Mouse (Mus musculus) stomach, postnatal 0 days (tissue): Measurements from ENCODE around the gene Gm38431.

Experiments
- CTCF ChIP-seq: IDR thresholded peaks from 2 replicates; pipeline ENCODE4 v1.5.1; 2016; ENCODE audit warnings: antibody characterized with exemption, low read depth, mild to moderate bottlenecking, moderate library complexity
- EP300 ChIP-seq: optimal IDR thresholded peaks from 2 replicates; pipeline ENCODE3; 2016; ENCODE audit warnings: antibody characterized with exemption

DNA sequence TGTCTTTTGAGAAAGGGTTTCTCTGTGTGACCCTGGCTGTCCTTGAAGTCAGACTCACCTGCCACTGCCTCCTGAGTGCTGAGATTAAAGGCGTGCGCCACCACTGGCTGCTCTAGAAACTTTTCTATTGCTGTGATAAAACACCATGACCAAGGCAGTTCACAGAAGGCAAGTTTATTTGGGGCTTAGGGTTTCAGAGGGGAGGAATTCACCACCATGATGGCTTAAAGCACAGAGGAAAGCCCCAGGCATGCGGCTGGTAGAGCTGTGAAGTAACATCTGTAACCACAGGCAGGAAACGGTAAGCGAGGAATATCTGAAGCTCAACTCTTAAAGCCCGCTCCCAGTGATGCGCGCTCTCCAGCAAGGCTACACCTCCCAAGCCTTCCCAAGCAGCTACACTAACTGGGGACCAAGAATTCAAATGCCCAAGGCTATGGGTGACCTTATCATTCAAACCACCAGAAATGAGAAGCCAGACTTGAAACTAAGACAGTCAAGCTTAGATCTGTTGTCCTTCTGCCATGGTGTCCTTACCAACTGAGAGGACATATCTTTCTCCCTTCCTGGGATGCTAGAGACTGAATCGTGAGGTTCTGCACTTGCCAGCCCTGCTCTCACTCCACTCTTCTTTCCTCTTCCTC is 41.4 kb upstream of the Gm38431 start:
- TF ChIP-seq CTCF (peak; percentile 23; the same call in 1 of the 2 replicates), EP300 (no peak)
